Mouse (Mus musculus) G1E (cell line): Measurements from ENCODE around the gene Abraxas2. TPM values are rescaled to one million over a fixed set of nuclear protein-coding genes. Genes with fewer than 3 reads are reported as not detected.

Source experiments
- ATAC-seq: 2 replicates; pipeline ENCODE4 v1.8.0; 2016; ENCODE audit warnings: mild to moderate bottlenecking; ENCODE audit not compliant: insufficient number of reproducible peaks, poor library complexity, low FRiP score, severe bottlenecking; ENCODE audit errors: extremely low read depth
- DNase-seq: peaks from one replicate; pipeline ENCODE4 v3.0.0; 2012; ENCODE audit warnings: low spot score
- H3K27me3 ChIP-seq: 2 replicates; pipeline ENCODE4 v1.6.1; 2012; ENCODE audit warnings: mild to moderate bottlenecking, low read length, inconsistent platforms; ENCODE audit not compliant: insufficient read depth
- H3K36me3 ChIP-seq: replicated peaks from 2 replicates; pipeline ENCODE3; 2012; ENCODE audit warnings: mild to moderate bottlenecking, inconsistent platforms
- H3K4me1 ChIP-seq: 2 replicates; pipeline ENCODE4 v1.6.1; 2012; ENCODE audit warnings: low read depth, low read length, inconsistent platforms, mixed read lengths; ENCODE audit not compliant: insufficient read depth
- H3K4me3 ChIP-seq: 2 replicates; pipeline ENCODE4 v1.5.1; 2012; ENCODE audit warnings: low read depth, mild to moderate bottlenecking, inconsistent platforms, low read length, moderate library complexity, mixed read lengths
- H3K9me3 ChIP-seq: replicated peaks from 2 replicates; pipeline ENCODE4 v1.6.1; 2012; ENCODE audit warnings: inconsistent platforms
- CTCF ChIP-seq: IDR thresholded peaks from 2 replicates; pipeline ENCODE4 v1.5.1; 2012; ENCODE audit warnings: low read depth, low read length, inconsistent platforms, mixed read lengths
- GATA1 ChIP-seq: IDR thresholded peaks from 2 replicates; pipeline ENCODE4 v1.6.1; 2012; ENCODE audit warnings: borderline replicate concordance, low read length, inconsistent platforms, mixed read lengths
- GATA2 ChIP-seq: IDR thresholded peaks from 2 replicates; pipeline ENCODE4 v1.6.1; 2012; ENCODE audit warnings: low read depth, low read length, inconsistent platforms, borderline replicate concordance
- POLR2AphosphoS5 ChIP-seq: IDR thresholded peaks from 2 replicates; pipeline ENCODE4 v1.6.1; 2012; ENCODE audit warnings: low read depth, low read length, inconsistent platforms; ENCODE audit not compliant: insufficient replicate concordance
- TAL1 ChIP-seq: conservative IDR thresholded peaks from 2 replicates; pipeline ENCODE4 v1.6.1; 2012; ENCODE audit warnings: low read depth, low read length, inconsistent platforms, mixed read lengths
- polyA plus RNA-seq: library from polyadenylated mRNA; stranded (reverse); fragments of >175 nt; gene quantifications from 2 replicates; pipeline ENCODE4 v1.2.3, GENCODE M21; 2012
- total RNA-seq, 2 experiments: library from RNA; stranded (forward) in 1 of 2; stranded (reverse) in 1 of 2; fragments of 200-1000 nt in 1 of 2; fragments of >200 nt in 1 of 2; fragmentation: Nextera tagmentation in 1 of 2; gene quantifications; 2 replicates each; pipeline ENCODE4 v1.2.3; 2014 to 2017

Abraxas2 gene
- total and polyA plus RNA-seq, 3 experiments, result 4.7 to 69.5 (median 49.9) TPM

DNA sequence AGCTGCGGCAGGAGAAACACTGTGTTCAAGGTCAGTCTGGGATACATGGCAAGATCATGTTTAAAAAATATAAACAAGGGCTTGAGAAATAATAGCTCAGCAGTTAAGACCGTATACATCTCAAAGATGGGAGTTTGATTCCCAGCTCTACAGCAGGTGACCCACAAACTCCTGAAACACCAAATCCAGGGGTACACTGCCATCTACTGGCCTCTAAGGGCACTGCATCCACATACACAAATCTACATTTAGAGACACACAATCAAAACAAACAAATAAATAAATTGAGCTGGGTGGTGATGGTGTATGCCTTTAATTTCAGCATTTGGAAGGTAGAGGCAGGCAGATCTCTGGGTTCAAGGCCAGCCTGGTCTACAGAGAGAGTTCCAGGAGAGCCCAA is 39.2 kb downstream of the Abraxas2 start:
- peak; percentile 86 for TF ChIP-seq CTCF
- TF ChIP-seq GATA1, result no peak
- Histone ChIP-seq H3K27me3 (peaks cover 10% of the 10 kb centered on the region), H3K9me3 (no peaks in the 10 kb centered on the region), H3K4me3 (no peak overlapping the region), H3K4me1 (peaks cover 7% of the 10 kb centered on the region; the same call in 1 of the 2 replicates), H3K36me3 (no peaks in the 10 kb centered on the region)
- ATAC-seq, result no peak
- no peak for DNase-seq

DNA sequence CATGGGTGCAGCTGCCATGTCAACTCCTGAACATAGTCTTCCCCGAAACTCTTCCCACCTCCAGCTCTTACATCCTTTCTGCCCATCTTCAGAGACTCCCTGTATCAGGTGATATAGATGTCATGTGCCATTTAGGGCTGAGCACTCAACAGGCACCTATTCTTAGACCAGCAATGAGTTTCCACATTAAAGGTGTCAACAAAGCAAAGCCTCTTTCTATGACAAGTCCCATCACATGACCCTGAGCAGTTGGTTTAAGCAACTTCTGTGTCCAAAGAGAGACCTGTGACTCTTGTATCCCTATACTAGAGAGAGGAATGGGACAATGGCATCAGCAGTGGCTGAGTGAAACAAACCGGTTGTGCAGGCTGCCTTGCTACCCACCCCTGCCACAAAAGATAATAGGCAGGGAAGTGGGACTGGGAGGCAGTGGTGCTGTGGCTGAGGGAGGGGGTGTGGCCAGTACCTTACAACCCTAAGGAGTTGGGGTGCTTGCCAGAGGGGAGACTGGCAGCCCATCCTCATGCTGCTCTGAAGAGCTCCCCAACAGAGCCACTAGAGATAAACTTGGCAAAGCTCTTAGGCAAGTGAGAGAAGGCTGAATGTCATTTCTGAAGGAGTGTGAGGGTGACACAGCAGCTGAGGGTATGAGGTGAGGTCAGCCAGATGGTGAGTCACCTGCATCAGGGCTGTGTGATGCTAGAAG is 42.0 kb downstream of the Abraxas2 start:
- Histone ChIP-seq H3K27me3 (peaks cover 14% of the 10 kb centered on the region), H3K4me1 (peaks cover 7% of the 10 kb centered on the region; the same call in 1 of the 2 replicates), H3K36me3 (no peaks in the 10 kb centered on the region), H3K9me3 (no peaks in the 10 kb centered on the region), H3K4me3 (no peak overlapping the region)
- no peak for DNase-seq
- ATAC-seq, result no peak
- TF ChIP-seq POLR2AphosphoS5 (no peak), GATA2 (no peak), GATA1 (no peak), CTCF (no peak), TAL1 (no peak)

DNA sequence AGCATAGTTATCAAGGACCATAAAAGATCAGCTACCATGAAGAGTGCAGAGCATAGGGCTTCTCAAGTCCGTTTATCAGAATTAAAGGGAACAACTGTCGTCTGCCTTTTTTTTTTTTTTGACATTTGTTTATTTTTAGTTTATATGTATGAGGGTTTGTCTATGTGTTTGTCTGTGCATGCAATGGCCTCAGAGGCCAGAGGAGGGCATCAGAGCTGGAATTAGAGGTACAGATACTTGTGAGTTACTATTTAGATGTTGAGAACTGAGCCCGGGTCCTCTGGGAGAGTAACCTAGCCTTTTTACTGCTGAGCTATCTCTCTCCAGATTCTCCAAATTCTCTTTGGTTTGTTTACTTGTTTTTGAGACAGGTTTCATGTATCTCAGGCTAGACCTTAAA is 44.8 kb downstream of the Abraxas2 start:
- Histone ChIP-seq H3K4me3 (no peak overlapping the region), H3K27me3 (peaks cover 14% of the 10 kb centered on the region), H3K36me3 (no peaks in the 10 kb centered on the region), H3K4me1 (no peaks in the 10 kb centered on the region), H3K9me3 (peaks cover 9% of the 10 kb centered on the region)
- DNase-seq, result no peak
- ATAC-seq, result no peak
- TF ChIP-seq GATA1 (no peak), GATA2 (no peak), TAL1 (no peak), CTCF (no peak), POLR2AphosphoS5 (no peak)

DNA sequence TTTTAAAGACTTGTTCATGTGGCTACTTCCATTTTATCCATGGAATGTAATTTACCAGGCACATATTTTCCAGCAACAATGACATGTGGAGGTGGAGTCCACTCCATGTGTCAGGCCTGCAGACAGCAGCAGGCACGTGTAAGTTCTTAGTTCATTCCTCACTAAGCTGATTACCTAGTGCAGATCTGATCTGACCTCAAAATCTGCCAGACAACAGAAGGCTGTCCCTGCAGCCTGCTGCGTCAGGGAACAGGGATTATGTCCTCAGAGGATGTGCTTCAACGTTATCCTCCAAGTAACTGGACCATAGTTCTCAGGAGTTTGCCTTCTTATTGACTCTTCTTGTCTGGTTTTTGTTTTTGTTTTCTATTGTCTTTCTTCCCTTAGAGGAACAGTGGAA is 62.9 kb downstream of the Abraxas2 start:
- H3K4me3 ChIP-seq, result no peak overlapping the region
- TF ChIP-seq GATA2 (no peak), TAL1 (no peak), CTCF (no peak), GATA1 (no peak), POLR2AphosphoS5 (no peak)
- H3K4me1 ChIP-seq, result no peaks in the 10 kb centered on the region
- H3K27me3 ChIP-seq, result peaks cover 6% of the 10 kb centered on the region; the same call in 1 of the 2 replicates
- ATAC-seq, result no peak
- peaks cover 6% of the 10 kb centered on the region; the same call in 1 of the 2 replicates for H3K9me3 ChIP-seq
- H3K36me3 ChIP-seq, result no peaks in the 10 kb centered on the region
- DNase-seq, result no peak

DNA sequence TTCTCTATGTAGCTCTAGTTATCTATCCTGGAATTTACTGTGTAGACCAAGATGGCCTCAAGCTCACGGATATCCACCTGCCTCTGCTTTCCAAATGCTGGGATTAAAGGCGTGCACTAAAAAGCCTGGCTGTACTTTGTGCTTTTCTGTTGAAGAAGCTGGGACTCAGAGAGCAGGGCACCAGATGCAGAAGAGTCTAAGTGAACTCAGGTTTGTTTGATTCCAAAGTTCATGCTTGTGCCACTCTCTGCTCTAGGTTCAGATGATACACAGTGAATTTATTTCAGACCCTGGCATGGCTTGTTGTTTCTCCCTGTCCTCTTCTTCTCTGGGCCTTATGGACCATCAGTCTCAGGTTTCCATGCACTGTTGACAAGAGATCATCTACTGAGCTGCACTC is 66.2 kb downstream of the Abraxas2 start:
- no peaks in the 10 kb centered on the region for H3K36me3 ChIP-seq
- peaks cover 6% of the 10 kb centered on the region; the same call in 1 of the 2 replicates for H3K27me3 ChIP-seq
- ATAC-seq (no peak), DNase-seq (no peak)
- TF ChIP-seq TAL1 (no peak), POLR2AphosphoS5 (no peak), GATA1 (no peak), GATA2 (no peak), CTCF (no peak)
- no peak overlapping the region for H3K4me3 ChIP-seq
- H3K9me3 ChIP-seq, result no peaks in the 10 kb centered on the region
- peaks cover 3% of the 10 kb centered on the region; the same call in 1 of the 2 replicates for H3K4me1 ChIP-seq

DNA sequence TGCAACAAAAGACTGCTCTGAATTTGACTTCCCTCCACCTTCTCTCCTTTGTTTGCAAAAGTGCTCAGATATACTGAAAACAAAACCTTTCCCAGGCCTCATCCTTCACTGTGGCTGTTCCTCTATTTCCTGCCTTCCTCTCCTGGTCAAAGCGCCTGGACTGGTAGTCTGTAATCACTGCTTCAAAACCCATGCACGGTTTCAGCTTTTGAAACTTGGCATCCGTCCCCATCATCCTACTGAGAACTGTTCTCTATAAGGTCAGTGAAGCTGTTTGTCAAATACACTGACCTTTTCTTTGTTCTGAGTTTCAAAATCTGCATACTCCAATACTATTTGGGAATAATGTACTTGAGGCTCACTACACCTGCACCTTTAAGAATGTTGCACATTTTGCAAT is 68.2 kb downstream of the Abraxas2 start:
- ATAC-seq, result no peak
- Histone ChIP-seq H3K9me3 (no peaks in the 10 kb centered on the region), H3K4me1 (peaks cover 6% of the 10 kb centered on the region; the same call in 1 of the 2 replicates), H3K27me3 (peaks cover 3% of the 10 kb centered on the region; the same call in 1 of the 2 replicates), H3K4me3 (no peak overlapping the region), H3K36me3 (no peaks in the 10 kb centered on the region)
- DNase-seq, result no peak
- no peak for TF ChIP-seq TAL1
- TF ChIP-seq GATA1, result no peak
- TF ChIP-seq GATA2, result no peak
- TF ChIP-seq CTCF, result no peak
- TF ChIP-seq POLR2AphosphoS5, result no peak
